Mouse (Mus musculus): Measurements from ENCODE around the gene Nat8f4.
"Not testable (repeated sequence)": the region's sequence is repeated elsewhere in the genome, so short reads cannot be mapped to it uniquely, and the experiment has no call there.

Gene Nat8f4

GRCm38 (mm10) chr6:85904642-85905061, at the start of gene Nat8f4:
Nat8f4 (minus strand) TSS chr6:85904884.
- DNase-seq (ENCODE audit: low spot score in 2 of 2) = peak; percentile 80 to 83

- no peak for DNase-seq (ENCODE audit: low spot score in 2 of 2)
Measured at GRCm38 (mm10) chr6:85948549-85948948, 43.9 kb upstream of the Nat8f4 start.

DNA sequence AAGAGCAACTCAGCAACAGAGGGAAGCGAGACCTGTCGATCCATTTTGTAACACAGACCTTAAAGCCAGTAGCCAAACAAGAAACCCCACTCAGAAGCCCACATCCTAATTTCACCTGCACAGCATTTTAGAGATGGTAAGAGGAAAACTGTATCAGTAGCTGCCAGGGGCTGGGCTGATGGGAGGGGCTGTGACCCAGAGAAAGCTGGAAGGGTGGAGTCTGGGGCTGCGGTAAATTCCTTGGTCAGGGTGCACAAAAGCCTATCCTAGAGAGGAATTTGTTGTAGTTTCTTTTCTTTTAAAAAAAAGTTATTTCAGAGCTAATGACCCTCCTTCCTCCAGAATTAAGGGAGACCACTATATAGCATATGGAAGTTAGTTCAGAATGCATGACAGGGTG, 37.8 kb upstream of the Nat8f4 start:
- no peak for DNase-seq (ENCODE audit: low spot score in 2 of 2)

DNA sequence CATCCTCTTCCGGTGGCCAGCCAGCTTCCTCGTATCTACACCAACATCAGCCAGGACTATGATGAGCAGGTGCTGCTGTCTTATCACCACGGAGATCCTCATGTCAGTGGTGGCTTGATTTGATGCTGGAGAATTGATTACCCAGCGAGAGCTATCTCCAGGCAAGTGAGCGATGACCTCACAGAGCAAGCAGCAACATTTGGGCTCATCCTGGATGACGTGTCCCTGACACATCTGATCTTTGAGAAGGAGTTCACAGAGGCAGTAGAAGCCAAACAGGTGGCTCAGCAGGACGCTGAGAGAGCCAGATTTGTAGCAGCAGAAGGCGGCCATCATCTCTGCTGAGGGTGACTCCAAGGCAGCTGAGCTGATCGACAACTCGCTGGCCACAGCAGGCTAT, 34.0 kb upstream of the Nat8f4 start:
- DNase-seq (ENCODE audit: low spot score in 2 of 2) = no peak

DNA sequence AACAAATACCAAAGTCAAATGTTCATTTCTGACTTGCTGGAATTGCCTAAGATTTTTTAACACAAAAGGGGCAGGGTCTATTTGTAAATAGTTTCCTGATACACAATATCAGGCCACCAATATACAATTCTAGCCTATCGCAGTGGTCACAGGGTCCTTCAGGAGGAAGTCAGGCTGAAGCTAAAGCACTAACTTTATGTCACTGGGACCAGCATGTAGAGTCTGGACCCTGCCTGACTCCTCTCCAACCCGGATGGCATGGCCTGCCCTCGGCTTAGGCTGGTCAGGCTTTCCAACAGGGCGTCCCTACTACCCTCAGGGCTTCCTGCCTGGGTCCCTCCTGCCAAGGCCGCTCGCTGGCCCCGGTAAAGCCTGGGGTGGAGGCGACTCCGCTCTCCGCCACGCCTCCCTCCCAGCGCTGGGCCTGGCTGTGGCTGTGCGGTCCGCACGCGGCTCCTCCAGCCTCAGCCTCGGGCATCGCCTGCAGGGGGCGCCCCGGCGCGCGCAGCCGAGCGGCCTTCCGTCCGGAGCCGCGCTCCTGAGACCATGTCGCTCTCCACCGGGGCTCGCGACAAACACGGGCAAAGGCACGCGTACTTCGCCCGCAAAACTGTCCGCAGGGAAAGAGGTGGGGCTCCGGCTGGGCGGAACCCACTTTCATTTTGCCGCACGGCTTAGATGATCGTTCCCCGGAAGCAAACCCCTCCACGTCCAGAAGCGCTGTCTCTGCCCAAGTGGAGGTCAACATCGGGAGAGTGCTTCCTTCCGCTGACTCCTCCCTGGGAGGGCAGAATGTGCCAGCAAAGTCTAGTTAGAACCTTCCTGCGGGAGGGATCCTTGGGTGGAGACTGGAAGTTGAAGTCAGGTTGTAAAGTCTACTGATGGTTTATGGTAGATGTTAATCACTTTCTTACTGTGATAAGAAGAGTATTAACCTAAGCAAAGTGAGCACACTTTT, 32.1 kb upstream of the Nat8f4 start:
- peak; percentile 57 to 61 for DNase-seq (ENCODE audit: low spot score in 2 of 2)

DNA sequence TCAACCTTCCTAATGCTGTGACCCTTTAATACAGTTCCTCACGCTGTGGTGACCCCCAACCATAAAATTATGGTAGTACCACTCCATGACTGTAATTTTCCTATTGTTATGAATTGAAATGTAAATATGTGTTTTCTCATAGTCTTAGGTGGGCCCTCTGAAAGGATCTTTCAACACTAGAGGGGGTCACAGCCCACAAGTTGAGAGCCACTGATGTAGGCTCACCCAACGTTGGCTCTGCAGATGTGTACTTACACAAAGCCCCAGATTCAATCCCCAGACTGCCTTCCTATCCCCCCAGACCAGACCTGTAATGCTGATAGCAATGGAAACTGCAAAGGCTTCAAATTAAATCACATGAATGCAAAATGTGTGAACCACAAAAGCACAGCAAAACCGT, 31.0 kb upstream of the Nat8f4 start:
- DNase-seq (ENCODE audit: low spot score in 2 of 2) = no peak

- DNase-seq (ENCODE audit: low spot score in 2 of 2) = no peak
Measured at GRCm38 (mm10) chr6:85934047-85934446, 29.4 kb upstream of the Nat8f4 start.

- no peak for DNase-seq (ENCODE audit: low spot score in 2 of 2)
Measured at GRCm38 (mm10) chr6:85929312-85929711, 24.6 kb upstream of the Nat8f4 start.

DNA sequence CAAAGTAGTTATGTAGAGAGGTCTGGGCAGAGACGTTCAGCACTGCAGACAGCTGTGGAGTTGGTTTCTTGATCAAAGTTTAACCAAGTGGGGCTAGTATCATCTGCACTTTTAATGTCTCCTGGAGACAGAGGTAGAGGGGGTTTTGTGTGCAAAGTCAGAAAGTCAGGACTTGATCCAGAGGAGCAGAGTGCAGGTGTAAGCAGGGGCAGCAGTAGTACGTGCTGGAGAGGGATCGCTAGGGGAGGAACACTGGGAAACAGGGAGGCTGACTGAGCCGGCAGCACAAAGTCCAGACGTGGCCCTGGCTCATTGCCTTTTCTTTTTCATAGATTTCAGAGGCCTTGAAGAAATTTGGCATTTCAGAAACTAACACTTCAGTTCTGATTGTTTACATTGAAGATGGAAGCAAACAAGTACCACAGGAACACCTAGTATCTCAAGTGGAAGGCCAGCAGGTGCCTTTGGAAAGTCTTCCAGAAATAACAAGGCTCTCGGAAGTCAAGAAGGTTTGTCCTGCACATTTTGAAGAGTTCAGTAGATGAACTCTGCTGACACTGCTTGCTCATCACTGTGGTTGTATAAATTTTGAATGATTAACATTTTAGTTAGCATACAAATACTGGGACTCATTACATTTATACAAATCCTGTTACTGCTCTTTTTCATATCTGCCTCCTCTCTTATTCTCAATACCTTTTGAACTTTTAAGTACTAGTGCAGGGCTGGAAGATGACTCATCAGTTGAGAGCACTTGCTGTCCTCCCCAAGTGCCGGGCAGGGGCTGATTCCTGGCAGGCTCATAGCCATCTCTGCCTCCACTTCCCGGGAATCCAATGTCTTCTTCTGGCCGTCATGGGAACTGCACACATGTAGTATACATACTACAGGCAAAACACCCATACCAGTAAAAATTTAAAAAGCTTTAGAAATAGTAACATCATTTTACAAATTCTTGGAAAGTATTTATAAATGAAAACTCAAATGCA, 23.1 kb upstream of the Nat8f4 start:
- DNase-seq (ENCODE audit: low spot score in 2 of 2) = no peak

DNA sequence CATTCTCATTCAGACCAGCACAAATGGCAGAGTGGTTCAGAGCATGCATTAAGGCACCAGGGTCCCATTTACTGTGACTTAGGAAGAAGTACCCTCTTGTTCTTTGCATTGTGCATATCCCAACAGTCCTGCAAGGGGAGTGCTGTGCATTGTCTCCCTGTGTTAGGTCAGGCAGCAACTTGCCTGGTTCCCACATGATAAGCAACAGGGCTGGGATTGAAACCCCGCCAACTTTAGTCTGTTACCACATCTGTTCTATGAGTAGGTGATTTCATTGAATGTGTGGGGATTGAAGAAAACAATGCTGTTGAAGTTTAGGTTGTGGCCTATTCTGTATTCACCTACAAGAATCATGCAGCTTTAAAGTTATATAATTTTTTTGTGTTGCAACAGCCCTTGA, 22.0 kb upstream of the Nat8f4 start:
- DNase-seq (ENCODE audit: low spot score in 2 of 2) = no peak

- DNase-seq (ENCODE audit: low spot score in 2 of 2) = no peak
Measured at GRCm38 (mm10) chr6:85923643-85924042, 19.0 kb upstream of the Nat8f4 start.

DNA sequence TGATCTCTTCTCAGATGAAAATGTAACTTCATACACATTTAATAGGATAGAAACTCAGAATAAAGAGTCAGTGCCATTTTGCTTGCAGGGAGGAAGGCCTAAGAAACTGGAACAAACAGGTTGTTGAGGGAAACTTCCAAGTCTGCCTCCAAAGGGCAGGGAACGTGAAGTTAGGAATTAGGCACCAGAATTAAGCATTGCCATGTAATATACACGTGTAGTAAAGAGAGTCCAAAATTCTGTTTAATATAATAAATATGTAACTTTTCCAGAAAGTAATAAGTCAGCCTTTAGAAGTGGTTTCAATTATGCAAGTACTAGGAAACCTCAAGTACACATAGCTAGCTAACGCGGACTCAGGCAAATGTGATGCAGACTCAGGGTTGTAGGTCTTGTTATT, 14.7 kb upstream of the Nat8f4 start:
- no peak for DNase-seq (ENCODE audit: low spot score in 2 of 2)

DNA sequence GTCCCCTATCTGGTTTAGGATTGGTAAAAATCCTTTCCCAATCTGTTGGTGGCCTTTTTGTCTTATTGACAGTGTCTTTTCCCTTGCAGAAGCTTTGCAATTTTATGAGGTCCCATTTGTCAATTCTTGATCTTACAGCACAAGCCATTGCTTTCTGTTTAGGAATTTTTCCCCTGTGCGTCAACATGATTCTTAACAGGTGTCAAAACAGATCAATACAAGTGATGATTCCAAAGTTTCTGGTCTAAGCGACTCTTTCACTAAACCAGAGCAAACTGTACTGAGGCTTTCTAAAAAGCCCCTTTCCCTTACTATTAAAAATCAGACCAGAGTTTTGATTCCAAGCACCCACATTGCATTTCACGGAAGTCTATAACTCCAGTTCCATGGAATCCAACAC, 13.7 kb upstream of the Nat8f4 start:
- not testable (repeated sequence) for DNase-seq (ENCODE audit: low spot score in 2 of 2)

GRCm38 (mm10) chr6:85916596-85916995, 11.9 kb upstream of the Nat8f4 start:
- no peak for DNase-seq (ENCODE audit: low spot score in 2 of 2)

- peak; percentile 76 to 85 for DNase-seq (ENCODE audit: low spot score in 2 of 2)
Measured at GRCm38 (mm10) chr6:85915539-85916513, 11.1 kb upstream of the Nat8f4 start, which contains the start of gene Nat8f1. Nat8f1 (minus strand) TSS chr6:85915687.

- DNase-seq (ENCODE audit: low spot score in 2 of 2) = no peak
Measured at GRCm38 (mm10) chr6:85915141-85915538, 10.5 kb upstream of the Nat8f4 start.

GRCm38 (mm10) chr6:85911587-85911986, 6.9 kb upstream of the Nat8f4 start, which contains the start of gene Tprkb:
Tprkb (plus strand) TSS chr6:85911865.
- DNase-seq (ENCODE audit: low spot score in 2 of 2) = no peak

- DNase-seq (ENCODE audit: low spot score in 2 of 2) = no peak
Measured at GRCm38 (mm10) chr6:85909704-85910103, 5.0 kb upstream of the Nat8f4 start.

DNA sequence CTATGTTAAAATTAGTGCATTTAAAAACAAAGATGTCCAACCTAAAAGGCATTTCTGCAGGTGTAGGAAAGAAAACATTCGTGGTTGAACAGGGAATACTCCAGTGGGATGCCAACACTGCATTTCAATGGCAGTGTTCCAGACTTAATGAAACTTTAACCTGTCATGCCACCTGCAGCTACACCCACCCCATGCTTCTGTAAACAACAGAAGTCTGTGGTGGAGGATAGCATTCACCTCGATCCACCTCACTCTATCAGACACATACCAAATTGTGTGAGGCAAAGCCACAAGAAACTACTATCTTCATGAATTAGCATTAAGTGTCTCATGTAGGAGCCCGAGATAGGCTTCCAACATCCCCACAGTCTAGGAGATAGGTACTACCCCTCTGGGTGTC, 3.7 kb upstream of the Nat8f4 start:
- DNase-seq (ENCODE audit: low spot score in 2 of 2) = no peak

DNA sequence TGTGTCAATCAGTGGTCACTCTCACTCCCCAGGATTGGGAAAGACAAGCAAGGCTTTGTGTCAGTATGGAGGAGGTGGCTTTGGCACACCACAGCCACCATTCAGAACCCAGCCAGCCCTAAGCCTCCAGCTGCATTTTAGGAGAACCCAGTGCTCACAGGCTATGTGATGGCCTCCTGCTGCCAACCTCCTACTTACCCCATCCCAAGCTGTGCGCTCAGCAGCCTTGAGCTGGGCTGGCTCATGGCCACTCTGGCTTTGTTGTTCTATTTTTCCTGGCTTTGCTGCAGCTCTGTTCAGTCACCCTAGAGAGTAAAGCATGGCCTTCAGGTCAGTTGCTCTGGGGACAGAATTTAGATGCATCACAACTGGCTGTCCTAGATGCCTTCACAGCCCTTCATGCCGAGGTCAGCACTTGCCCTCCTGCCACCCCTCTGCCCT, 2.2 kb upstream of the Nat8f4 start:
- peak in 1 of 2 experiments; percentile 17 for DNase-seq (ENCODE audit: low spot score in 2 of 2)

DNA sequence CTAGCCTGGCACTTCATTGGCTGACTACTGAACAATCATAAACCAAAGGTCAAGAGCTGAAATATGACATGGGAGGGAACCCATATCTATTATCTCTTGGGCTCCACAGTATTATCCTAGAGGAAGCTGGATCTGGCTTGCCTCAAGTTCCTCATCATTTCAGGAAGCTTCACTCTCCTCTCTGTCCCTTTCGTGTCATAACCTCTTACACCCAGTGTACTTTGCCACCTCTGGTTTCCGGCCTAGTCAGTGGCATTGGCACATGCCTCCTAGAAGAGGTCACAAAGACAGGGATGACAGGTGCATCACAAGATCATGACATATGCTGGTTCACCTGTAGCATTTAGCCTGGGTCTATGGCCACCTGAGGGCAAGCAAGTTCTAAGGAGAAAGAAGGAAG, 2.4 kb downstream of the Nat8f4 start:
- no peak for DNase-seq (ENCODE audit: low spot score in 2 of 2)

Measured in frontal cortex, postnatal 25 days (tissue).